Mouse (Mus musculus): ENCODE measurements around the gene 4930415O20Rik.

DNA sequence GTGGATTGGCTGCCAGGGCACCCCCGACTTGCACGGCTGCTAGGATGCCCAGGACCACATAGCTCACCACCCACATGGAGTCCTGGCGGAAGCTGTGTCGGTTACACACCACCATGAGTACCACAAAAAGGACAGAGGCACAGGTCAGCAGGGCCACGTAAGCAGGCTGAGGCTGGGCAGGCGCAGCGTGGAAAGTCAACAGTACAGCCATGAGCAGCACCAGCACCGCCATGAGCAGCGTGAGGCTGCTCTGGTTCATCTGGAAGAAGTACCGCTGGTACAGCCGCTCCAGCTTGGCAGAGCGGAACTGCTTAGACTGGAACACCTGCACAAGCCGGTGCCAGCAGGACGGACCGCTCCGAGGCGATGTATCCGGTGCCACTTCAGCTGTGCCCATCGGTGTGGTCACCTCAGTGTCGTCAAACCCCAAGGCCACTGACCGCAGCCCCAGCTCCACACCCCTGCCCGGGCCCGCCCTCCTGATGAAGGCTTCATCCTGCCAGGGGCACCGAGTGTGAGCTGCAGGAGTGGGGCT, 33.3 kb downstream of the 4930415O20Rik start:
- no peak for TF ChIP-seq POLR2A (IDR thresholded peaks at IDR 0.05; ENCODE audit: low read depth, low read length)
- no peak for TF ChIP-seq CTCF (IDR thresholded peaks at IDR 0.05; ENCODE audit: extremely low read depth, insufficient read length, insufficient replicate concordance, low read depth, low read length)

Measured in small intestine, adult 2 months (tissue).